Mouse (Mus musculus) testis, adult 2 months (tissue): Measurements from ENCODE around the gene Gm49403. TPM values are rescaled to one million over a fixed set of nuclear protein-coding genes. Genes with fewer than 3 reads are reported as not detected.
A peak's percentile ranks its signal among the peaks of the same experiment; 100 is the strongest.
"Not testable (repeated sequence)": the region's sequence is repeated elsewhere in the genome, so short reads cannot be mapped to it uniquely, and the experiment has no call there.

Experiments used
- H3K27ac ChIP-seq: fragments of 200-500 bp; 2 replicates; pipeline ENCODE4 v1.5.1; 2012; ENCODE audit warnings: low read depth, low read length; ENCODE audit not compliant: control insufficient read depth, insufficient read depth
- H3K27me3 ChIP-seq: fragments of 200-500 bp; 2 replicates; pipeline ENCODE4 v1.6.1; 2012; ENCODE audit warnings: mild to moderate bottlenecking, low read length, moderate library complexity; ENCODE audit not compliant: control insufficient read depth, insufficient read depth
- H3K36me3 ChIP-seq: fragments of 200-500 bp; 2 replicates; pipeline ENCODE4 v1.6.1; 2012; ENCODE audit warnings: mild to moderate bottlenecking, low read length; ENCODE audit not compliant: control insufficient read depth, insufficient read depth
- H3K4me1 ChIP-seq: fragments of 200-500 bp; 2 replicates; pipeline ENCODE4 v1.6.1; 2012; ENCODE audit warnings: low read length; ENCODE audit not compliant: control insufficient read depth, insufficient read depth
- H3K4me3 ChIP-seq: fragments of 200-500 bp; 2 replicates; pipeline ENCODE4 v1.5.1; 2012; ENCODE audit warnings: low read depth, mild to moderate bottlenecking, low read length, moderate library complexity, mixed read lengths; ENCODE audit not compliant: control insufficient read depth
- CTCF ChIP-seq: fragments of 200-500 bp; IDR thresholded peaks from 2 replicates; pipeline ENCODE4 v1.5.1; 2012; ENCODE audit warnings: low read depth, mild to moderate bottlenecking, inconsistent platforms, low read length, moderate library complexity; ENCODE audit not compliant: control insufficient read depth, insufficient read depth, insufficient replicate concordance
- POLR2A ChIP-seq: fragments of 200-500 bp; IDR thresholded peaks from 2 replicates; pipeline ENCODE4 v1.6.1; 2012; ENCODE audit warnings: low read depth, mild to moderate bottlenecking, inconsistent platforms, low read length, moderate library complexity; ENCODE audit not compliant: control insufficient read depth
- polyA plus RNA-seq: library from polyadenylated mRNA; depleted of rRNA; stranded (reverse); fragments of >200 nt; gene quantifications from 2 replicates; pipeline ENCODE4 v1.2.3, GENCODE M21; 2012

Gene Gm49403
- polyA plus RNA-seq, 1 experiment: not detected

DNA sequence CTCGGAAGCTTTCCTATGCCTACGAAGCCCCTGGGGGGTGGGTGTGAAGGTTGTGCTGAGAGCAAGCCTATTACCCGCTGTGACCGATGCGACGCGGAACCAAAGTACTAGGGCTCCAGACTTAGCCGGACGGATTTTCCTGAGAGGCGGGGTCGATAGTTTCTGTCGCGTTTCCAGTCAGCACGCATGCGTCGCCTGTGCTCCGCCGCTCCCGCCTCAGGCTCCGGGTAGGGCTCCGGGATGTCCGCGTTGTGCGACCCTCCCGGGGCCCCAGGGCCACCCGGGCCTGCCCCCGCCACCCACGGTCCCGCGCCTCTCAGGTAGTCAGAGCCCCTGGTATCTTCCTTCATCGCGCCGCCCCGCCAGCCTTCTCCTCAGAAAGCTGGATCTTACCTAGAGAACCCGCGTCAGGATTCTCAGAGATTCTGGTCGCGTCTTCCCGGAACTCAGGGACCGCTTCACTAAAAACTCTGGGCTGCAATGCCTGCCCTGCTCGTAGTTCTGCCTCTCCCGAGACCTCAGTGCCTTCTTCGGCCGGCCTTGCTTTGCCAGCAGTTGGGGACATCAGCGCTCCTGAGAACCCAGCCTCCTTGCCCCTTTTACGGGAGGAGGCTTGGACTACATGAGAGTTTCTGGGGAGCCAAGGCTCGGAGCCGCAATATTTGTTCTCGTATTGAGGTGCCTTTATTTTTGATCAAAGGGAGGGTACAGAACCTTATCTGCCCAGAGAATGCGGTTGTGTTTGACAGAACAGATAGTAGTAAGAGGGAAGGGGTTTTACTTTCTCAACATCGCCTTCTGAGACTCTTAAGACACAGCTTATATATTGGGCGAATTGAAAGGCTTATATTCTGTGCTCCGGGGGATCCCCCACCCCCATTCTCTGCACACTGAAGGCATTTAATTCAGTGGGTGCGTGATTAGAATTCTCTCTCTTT is 9.4 kb downstream of the Gm49403 start, which contains the start of gene Ints5:
Gene Ints5, plus strand, starts transcription at position 177 of the 938 bp plus-strand sequence.
- Histone ChIP-seq H3K4me1 (peaks cover 16% of the 10 kb centered on the region), H3K4me3 (peak within 1 kb of the TSS; percentile 76), H3K27me3 (no peaks in the 10 kb centered on the region), H3K27ac (peak within 1 kb of the TSS; percentile 73), H3K36me3 (no peaks in the 10 kb centered on the region)
- TF ChIP-seq CTCF (no peak), POLR2A (peak; percentile 92)

DNA sequence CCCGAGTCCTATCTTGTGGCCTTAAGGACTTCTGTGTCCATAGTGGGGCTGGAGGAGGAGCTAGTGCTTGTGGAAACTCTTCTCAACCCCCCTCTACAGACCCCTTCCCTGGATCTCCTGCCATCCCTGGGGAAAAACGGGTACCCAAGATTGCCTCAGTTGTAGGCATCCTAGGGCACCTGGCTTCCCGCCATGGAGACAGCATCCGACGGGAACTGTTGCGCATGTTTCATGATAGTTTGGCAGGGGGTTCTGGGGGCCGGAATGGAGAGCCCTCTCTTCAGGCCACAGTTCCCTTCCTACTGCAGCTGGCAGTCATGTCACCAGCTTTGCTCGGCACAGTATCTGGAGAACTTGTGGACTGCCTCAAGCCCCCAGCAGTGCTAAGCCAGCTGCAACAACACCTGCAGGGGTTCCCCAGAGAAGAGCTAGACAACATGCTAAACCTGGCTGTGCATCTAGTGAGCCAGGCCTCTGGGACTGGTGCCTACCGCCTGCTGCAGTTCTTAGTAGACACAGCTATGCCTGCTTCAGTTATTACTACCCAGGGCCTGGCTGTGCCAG is 11.7 kb downstream of the Gm49403 start:
- TF ChIP-seq CTCF (no peak), POLR2A (no peak)
- no peak overlapping the region for H3K4me3 ChIP-seq
- H3K27ac ChIP-seq: no peak overlapping the region
- H3K4me1 ChIP-seq: peaks cover 16% of the 10 kb centered on the region
- no peaks in the 10 kb centered on the region for H3K27me3 ChIP-seq
- H3K36me3 ChIP-seq: no peaks in the 10 kb centered on the region

DNA sequence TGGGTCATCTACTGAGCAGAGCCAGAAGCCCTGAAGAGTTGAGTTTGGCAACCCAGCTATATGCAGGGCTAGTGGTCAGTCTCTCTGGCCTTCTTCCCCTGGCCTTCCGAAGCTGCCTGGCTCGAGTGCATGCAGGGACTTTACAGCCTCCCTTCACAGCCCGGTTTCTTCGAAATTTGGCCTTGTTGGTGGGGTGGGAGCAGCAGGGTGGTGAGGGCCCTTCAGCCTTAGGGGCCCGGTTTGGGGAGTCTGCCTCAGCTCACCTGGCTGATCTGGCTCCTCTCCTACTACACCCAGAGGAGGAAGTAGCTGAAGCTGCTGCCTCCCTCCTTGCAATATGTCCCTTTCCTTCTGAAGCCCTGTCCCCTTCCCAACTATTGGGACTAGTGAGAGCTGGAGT is 12.5 kb downstream of the Gm49403 start:
- not testable (repeated sequence) for H3K27me3 ChIP-seq, H3K36me3 ChIP-seq, H3K27ac ChIP-seq
- peak overlapping the region; percentile 92; the same call in 1 of the 2 replicates for H3K4me3 ChIP-seq
- H3K4me1 ChIP-seq: peaks cover 16% of the 10 kb centered on the region

DNA sequence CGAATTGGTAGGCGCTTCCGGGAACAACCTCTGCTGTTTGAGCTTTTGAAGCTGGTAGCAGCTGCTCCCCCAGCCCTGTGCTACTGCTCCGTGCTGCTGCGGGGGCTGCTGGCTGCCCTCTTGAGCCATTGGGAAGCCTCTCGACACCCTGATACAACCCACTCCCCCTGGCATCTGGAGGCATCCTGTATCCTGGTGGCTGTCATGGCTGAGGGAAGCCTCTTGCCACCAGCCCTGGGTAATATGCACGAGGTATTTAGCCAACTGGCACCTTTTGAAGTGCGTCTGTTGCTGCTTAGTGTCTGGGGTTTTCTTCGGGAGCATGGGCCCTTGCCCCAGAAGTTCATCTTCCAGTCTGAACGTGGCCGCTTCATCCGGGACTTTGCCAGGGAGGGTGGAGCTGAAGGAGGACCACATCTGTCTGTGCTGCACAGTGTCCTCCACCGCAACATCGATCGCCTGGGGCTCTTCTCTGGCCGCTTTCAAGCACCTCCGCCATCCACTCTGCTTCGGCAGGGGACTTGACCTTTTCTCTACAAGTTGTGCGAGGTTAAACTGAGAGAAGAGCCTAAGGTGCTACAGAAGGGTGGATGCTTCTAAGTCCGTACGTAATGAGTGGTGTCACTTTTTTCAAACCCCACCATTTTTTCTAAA is 13.6 kb downstream of the Gm49403 start:
- H3K27me3 ChIP-seq, H3K36me3 ChIP-seq: not testable (repeated sequence)
- peak overlapping the region; percentile 92 for H3K4me3 ChIP-seq
- peaks cover 16% of the 10 kb centered on the region for H3K4me1 ChIP-seq
- peak overlapping the region; percentile 78 for H3K27ac ChIP-seq

DNA sequence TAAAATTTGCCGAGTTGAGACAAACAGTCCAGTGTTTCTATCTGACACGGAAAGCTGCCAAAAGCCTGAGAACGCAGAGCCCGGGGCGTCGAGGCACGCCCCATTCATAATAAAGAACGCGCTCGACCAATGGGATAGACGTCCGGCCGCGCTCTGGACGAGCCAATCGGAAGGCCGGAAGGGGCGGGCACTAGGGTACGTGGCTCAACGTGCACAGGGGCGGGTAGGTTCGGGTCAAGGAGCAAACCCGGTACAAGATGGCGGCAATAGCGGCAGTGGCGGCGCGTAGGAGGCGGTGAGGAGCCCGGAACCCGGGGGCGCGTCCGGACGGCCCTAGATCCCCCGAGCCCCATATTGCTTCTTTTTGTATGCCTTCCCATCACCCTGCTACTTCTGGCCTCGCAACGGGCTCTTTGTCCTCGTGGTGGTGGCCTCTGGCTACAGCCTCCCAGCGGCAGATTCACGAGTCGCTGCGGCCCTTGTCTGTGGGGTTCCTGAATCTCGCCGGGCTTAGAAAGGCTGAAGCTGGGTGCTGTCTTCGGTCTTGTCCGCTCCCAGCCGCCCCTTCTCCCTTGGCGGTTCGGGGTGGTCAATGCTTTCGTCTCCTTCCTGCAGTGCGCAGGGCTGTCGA is 14.2 kb downstream of the Gm49403 start, which contains the start of gene Ganab:
Gene Ganab, plus strand, starts transcription at position 207 of the 631 bp plus-strand sequence.
- Histone ChIP-seq H3K4me3 (peak within 1 kb of the TSS; percentile 92), H3K27me3 (no peaks in the 10 kb centered on the region), H3K27ac (peak within 1 kb of the TSS; percentile 80), H3K4me1 (peaks cover 14% of the 10 kb centered on the region), H3K36me3 (peaks cover 2% of the 10 kb centered on the region)
- TF ChIP-seq POLR2A (peak; percentile 93), CTCF (no peak)

DNA sequence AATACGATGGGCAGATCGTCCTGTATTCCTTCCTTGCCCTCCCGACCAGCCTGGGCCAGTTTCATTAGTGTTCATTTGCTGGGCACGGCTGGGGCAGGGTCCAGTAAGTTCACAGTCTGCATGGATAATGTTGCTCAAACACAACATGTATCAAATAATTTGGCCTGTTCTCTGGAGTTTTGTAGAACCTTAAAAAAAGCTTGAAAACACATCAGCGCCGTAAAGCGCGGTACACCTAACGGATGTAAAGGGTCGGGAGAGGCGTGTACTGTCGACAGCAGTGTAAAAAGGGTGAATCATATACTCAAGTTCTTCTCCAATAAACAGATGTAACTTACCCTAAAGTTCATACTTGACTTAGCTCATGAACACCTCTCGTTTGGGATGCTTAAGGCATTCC is 14.8 kb downstream of the Gm49403 start:
- peaks cover 13% of the 10 kb centered on the region for H3K4me1 ChIP-seq
- peaks cover 2% of the 10 kb centered on the region for H3K36me3 ChIP-seq
- H3K27me3 ChIP-seq: no peaks in the 10 kb centered on the region
- peak overlapping the region; percentile 80 for H3K27ac ChIP-seq
- peak overlapping the region; percentile 92 for H3K4me3 ChIP-seq
- TF ChIP-seq CTCF (no peak), POLR2A (no peak)

DNA sequence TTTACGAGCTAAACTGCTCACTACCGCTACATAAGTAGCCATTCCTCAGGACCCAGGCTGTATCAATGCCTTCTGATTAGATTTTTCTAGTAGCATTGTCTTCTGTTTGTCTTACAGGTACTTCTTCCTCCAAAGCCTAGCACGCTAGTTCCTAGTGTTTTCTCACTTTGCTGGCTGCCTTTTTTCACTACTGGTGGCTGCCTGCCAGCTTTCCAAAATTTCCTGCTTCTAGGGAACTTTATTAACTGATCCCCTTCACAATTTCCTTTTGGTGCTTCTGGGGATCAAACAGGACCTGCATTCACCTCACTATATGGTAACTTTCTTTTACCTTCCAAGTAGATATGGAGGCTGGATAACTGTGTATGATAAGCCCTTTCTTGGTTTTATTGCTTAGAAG is 15.3 kb downstream of the Gm49403 start:
- Histone ChIP-seq H3K27ac (no peak overlapping the region), H3K27me3 (no peaks in the 10 kb centered on the region), H3K4me3 (no peak overlapping the region), H3K4me1 (peaks cover 10% of the 10 kb centered on the region), H3K36me3 (peaks cover 2% of the 10 kb centered on the region)
- no peak for TF ChIP-seq CTCF
- no peak for TF ChIP-seq POLR2A
